ENCODE assay signal across 19 mouse cellular contexts in the genomic region with DNA sequence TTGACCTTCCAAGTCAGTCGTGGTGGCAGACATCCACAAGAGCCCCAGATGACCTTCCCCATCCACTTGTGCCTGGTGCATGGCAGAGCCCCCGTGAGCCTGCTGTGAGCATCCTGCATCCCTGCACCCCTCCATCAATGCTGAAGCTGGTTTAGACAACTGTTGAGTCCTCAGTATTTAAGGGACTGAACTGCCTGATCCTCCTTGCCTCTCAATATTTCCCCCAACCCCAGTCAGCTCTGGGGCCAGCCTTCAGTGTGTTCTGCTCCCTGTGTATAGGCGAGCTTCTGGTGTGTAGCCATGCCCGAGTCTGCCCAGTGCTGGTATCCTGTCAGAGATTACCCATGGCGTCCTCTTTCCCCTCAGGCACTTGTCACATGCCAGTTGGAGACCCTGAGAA.
"Had no signal": no experiment of that assay in that cellular context is flagged by ENCODE, and none has a peak within 500 bp of the region (broad histone marks: within the 10 kb centered on the region; RNA-seq: fewer than 3 reads in every experiment).

No protein-coding gene starts in this region.

- H3K27me3 ChIP-seq: kidney, embryonic 15.5 days; limb, embryonic 12.5 days; limb, embryonic 15.5 days; midbrain, embryonic 12.5 days; midbrain, embryonic 15.5 days; neural tube, embryonic 13.5 days; stomach, embryonic 15.5 days had no signal

- H3K36me3 ChIP-seq: kidney, embryonic 15.5 days; limb, embryonic 12.5 days; limb, embryonic 15.5 days; midbrain, embryonic 12.5 days; midbrain, embryonic 15.5 days; neural tube, embryonic 13.5 days; stomach, embryonic 15.5 days had no signal

- DNase-seq: kidney, postnatal 10 days; kidney, postnatal 36 days; layer of hippocampus, postnatal 36 days; left cerebral cortex, postnatal 4 days; liver, postnatal 0 days; lung, embryonic 14.5 days; retina, postnatal 1 day; right cerebral cortex, postnatal 25 days; spleen, adult 18-20 months; thymus, postnatal 25 days had no signal

- H3K4me2 ChIP-seq: kidney, embryonic 15.5 days; limb, embryonic 12.5 days; limb, embryonic 15.5 days; liver, embryonic 11.5 days; lung, embryonic 14.5 days; midbrain, embryonic 12.5 days; midbrain, embryonic 15.5 days; neural tube, embryonic 13.5 days; stomach, embryonic 15.5 days had no signal

- H3K4me3 ChIP-seq: kidney, embryonic 15.5 days; left cerebral cortex, adult 2 months; limb, embryonic 12.5 days; limb, embryonic 15.5 days; midbrain, embryonic 12.5 days; midbrain, embryonic 15.5 days; neural tube, embryonic 13.5 days; stomach, embryonic 15.5 days had no signal
